Mouse (Mus musculus): ENCODE measurements around the gene Cntnap1.

DNA sequence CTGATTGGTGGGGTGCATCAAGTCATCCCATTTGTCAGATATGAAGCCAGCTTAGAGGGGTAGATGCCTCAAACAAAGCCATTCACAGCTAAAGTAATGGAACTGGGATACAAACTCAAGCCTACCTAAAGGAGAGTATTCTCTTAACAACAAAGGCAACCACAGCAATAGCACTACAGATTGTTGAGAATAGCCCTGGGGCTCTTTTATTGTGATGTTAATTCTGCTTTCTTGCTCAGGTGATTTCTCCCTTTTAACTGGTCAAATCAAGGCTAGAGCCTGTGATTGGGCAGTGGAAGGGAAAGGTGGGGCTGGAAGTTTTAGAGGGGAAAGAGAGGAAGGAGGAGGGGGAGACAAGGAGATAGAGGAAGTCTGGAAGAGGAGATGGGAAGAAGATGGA is 63.8 kb downstream of the Cntnap1 start:
- TF ChIP-seq CTCF (IDR thresholded peaks at IDR 0.05; ENCODE audit: low read depth): no peak
- TF ChIP-seq EP300 (IDR thresholded peaks at IDR 0.05; ENCODE audit: low read depth): no peak

Data from liver, embryonic 14.5 days (tissue).